Mouse (Mus musculus): ENCODE measurements at regions not wholly inside any gene's neighbourhood (a gene's known extent, or its start where the extent isn't known, plus 50 kb on each side); places are given as distances from the start of the nearest gene placed in this dataset.

GRCm38 (mm10) chr5:111835737-111836667, 102.3 kb downstream of the Gm26897 start:
- no peak for DNase-seq

DNA sequence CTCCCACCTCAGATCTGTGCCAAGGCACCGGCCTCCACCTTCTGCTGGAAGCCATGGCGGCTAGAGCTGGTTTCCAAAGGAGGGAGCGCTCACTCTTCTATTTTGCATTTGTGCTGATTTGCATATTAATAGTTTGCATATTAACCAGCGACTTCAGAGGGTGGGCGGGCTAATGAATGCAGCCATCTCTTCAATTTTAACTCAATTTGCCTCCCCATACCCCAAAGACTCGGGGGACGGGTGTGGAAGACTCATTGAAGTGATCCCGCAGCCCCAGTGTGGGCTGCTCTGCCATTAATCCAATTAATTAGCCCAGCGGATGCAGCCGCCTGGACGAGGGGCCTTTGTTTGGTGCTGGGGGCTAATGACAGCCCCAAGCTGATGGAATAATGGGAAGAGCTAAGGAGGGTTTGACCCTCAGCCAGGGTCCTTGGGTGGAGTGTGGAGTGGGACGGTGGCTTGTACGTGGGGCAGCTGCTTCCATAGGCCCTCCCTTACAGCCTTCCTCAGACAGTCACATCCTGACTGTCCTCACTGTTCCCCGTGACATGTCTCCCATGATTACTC, 103.0 kb downstream of the Gm26897 start:
- no peak for DNase-seq

- peak; percentile 20 for DNase-seq
These were observed 108.7 kb downstream of the Gm26897 start for GRCm38 (mm10) chr5:111842461-111842860.

GRCm38 (mm10) chr5:111843622-111844239, 110.0 kb downstream of the Gm26897 start:
- DNase-seq = no peak

- no peak for DNase-seq
These were observed 110.8 kb downstream of the Gm26897 start for GRCm38 (mm10) chr5:111844528-111844927.

DNA sequence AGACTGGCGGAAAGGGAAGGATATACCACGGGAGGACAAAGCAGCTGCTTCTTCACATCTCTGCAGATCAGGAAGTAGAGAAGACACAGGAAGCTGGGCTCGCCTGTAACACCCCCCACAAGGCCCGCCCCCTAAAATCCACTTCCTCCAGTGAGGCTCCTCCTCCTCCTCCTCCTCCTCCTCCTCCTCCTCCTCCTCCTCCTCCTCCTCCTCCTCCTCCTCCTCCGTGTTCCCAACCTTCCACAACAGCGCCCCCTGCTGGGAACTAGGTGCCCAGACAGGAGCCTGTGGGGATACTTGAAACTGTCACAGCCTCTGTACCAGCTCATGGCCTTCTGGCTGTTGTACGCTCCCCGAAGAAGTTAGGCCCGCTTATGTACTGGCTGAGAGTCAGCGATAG, 115.2 kb downstream of the Gm26897 start:
- peak; percentile 32 for DNase-seq

DNA sequence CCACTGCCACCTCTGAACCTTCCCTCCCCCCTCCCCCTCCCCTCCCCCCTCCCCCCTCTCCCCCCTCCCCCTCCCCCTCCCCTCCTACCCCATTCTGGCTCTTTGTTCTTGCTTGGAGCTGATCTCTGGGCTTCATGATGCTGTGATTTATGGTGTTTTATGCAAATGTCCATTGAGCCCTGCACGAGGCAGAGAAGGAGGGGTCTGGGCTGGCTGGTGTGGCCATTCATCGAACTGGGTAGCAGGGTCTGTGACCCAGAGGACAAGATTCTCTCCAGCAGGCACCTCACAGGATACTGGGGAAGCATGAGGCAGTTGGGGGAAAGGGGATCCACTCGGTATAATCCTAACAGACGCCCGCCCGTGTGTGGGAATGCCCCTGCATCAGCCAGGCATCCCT, 119.0 kb downstream of the Gm26897 start:
- no peak for DNase-seq

DNA sequence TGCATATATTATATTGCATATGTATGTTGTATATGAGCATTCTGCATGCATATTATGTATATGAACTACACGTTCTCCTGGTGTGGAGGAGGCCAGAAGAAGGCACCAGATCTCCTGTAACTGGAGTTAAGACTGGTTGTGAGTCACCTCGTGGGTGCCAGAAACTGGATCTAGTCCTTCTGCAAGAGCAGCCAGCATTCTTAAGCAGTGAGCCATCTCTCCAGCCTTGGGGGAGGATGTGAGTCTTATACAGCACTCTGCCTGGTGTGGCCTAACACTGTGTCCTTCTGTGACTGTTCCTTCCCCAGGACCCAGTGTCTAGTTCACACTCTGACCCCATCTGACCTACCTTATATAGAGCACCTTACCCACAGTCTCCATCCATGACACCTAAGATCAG, 121.6 kb downstream of the Gm26897 start:
- no peak for DNase-seq

GRCm38 (mm10) chr5:111857200-111857599, 123.5 kb downstream of the Gm26897 start:
- no peak for DNase-seq

- no peak for DNase-seq
These were observed 126.7 kb downstream of the Gm26897 start for GRCm38 (mm10) chr5:111860436-111860835.

DNA sequence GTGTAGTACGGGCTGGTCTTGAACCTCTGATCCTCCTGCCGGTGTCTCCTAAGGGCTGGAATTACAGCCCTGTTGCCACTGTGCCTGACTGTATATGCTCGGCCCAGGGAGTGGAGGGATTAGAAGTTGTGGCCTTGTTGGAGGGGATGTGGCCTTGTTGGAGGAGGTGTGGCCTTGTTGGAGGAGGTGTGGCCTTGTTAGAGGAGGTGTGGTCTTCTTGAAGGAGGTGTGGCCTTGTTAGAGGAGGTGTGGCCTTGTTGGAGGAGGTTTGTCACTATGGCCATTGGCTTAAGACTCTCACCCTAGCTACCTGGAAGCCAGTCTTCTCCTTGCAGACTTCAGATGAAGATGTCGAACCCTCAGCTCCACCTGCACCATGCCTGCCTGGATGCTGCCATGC, 128.6 kb downstream of the Gm26897 start:
- no peak for DNase-seq

DNA sequence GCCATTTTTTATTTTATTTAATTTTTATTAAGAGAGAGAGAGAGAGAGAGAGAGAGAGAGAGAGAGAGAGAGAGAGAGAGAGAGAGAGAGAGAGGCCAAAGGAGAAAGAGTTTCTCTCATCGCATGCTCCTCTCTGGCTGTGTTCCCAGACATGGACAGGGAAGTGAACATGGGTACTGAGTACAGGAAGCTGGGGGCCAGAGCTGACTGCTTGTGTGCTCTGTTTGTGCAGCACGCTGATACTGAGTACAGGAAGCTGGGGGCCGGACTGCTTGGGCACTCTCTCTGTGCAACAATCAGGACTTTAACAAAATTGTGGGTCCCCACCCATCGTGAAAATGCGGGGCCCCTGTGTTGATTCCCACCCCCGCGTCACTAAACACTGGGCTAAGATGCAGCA, 130.2 kb downstream of the Gm26897 start:
- no peak for DNase-seq

DNA sequence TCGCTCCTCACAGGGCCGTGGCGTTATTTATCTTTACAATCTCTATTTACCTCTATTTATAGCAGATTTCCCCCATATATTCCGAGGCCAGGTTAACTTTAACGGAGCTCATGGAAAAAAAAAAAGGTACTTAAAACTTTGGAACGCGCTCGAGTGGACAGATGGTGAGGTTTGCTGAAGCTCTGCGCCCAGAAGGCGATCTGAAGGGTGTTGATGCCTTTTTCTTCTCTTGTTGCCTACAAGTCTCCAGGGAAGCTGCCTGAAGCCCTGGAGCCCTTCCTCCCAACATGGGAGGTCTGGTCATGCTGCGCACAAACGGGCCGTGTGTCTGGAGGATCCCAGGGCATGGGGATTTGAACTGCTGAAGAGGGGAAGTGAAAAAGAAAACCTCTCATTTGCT, 130.9 kb downstream of the Gm26897 start:
- no peak for DNase-seq

GRCm38 (mm10) chr5:111869011-111869410, 135.3 kb downstream of the Gm26897 start:
- no peak for DNase-seq

DNA sequence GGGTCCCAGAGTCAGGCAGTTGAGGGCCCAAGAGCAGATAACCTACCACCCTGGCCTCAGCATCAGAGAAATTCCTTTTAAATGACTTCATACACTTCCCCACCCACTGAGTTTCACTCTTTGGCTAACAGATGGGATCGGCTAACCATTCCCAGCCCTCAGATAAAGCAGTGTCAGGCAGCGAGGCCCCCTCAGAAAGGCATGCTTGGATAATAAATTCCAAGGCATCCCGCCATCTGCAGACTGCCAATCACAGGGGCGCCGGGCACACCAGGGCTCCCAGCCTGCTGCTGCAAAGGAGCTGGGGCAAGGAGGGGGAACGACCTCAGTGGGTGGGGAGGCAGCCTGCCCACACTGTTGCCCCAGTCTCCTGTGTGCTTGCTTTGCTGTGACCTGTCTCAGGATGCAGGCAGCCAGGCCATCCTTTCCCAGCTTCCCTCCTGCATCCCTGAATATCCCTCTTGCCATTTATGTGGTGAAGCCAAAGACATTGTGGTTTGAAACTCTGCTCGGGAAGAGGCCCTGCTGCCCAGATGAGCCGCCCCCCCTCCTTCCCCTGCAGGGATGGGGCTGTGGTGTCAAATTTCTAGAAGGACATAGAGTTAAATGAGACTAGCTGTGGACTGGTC, 143.6 kb downstream of the Gm26897 start:
- no peak for DNase-seq

- no peak for DNase-seq
These were observed 145.3 kb downstream of the Gm26897 start for GRCm38 (mm10) chr5:111879044-111879443.

GRCm38 (mm10) chr5:111880268-111880667, 146.5 kb downstream of the Gm26897 start:
- DNase-seq = no peak

GRCm38 (mm10) chr5:111881517-111881916, 147.8 kb downstream of the Gm26897 start:
- DNase-seq = no peak

GRCm38 (mm10) chr5:111887281-111887680, 153.6 kb downstream of the Gm26897 start:
- DNase-seq = no peak

- DNase-seq = no peak
These were observed 157.1 kb downstream of the Gm26897 start for GRCm38 (mm10) chr5:111890800-111891199.

GRCm38 (mm10) chr5:111891261-111891693, 157.6 kb downstream of the Gm26897 start:
- no peak for DNase-seq

DNA sequence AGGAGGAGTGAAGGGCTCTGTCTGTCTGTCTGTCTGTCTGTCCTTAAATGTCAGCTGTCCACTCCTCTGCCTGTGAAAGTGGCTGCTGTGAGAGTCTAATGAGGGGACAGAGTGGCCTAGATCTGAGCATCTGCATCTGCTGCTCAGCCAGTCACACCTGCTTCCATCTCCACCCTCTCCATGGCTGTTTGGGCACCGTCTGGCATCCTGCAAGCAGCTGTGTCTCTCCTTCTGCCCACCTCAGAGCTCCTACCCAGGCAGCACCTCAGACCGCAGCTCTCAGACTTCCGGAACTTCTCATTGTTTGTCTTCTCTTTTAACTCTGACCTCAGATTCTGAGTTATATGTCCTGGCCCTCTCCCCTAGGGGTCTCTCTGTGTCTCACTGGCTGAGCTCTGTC, 159.2 kb downstream of the Gm26897 start:
- DNase-seq = peak; percentile 61

GRCm38 (mm10) chr5:111893905-111894311, 160.2 kb downstream of the Gm26897 start:
- peak; percentile 80 for DNase-seq
